Mouse (Mus musculus) 3T3-L1 (cell line): ENCODE data around the gene Snf8.

ENCODE experiments used
- DNase-seq: peaks from one replicate; pipeline ENCODE4 v3.0.0-alpha.2; 2015; ENCODE audit warnings: low read depth, low spot score

Snf8 gene

DNA sequence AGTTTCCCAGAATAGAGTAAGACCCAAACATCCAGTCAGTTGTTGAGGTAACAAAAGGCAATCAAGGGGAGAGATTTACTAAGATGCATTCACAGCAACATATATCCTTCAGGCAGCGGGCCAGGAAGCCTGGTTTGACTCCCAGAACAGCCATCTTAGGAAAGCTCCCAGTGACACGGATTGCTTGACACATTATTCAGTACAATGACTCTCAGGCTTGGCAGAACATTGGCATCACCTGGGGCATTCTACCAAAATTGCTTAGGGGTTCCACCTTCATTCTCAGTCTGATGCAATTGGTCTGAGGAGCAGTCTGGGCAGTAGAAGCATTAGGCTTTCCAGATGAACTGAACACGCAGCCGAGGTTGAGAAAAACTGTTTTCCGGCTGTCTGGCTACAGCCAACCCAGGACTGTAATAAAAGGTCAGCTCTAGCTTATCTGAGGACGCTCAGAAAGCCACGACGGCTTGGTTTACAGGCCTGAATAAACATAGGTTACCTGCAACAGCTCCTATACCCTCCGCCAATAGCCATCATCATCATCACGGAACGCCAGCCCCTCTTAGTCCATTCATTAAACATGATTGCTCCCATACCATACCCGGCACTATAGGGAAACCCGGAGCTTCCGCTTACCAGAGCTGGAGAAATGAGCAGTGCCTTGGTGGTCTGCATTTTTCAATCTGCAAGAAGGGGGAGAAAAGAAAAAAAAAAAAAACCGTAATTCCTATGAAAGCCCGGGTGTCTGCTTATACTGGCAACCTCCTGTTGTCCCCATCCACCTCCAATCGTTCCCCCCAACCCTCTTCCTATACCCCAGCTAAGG, 39.9 kb downstream of the Snf8 start:
- peak; percentile 53 for DNase-seq

DNA sequence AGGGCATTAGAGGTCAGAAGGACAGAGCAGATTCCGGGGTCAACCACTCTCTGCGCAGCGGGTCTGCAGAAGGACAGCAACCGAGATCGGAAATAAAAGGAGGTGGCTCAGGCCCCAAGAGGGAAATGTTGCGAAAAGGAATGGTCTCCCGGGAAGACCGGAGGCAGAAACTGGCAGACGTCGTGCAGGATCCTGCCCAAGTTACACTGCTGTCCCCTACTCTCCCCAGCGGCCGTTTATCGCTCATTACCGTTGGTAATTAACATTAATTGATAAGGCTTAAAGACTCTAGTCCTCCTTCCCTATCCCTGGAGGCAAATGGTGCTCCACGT, 40.5 kb downstream of the Snf8 start:
- no peak for DNase-seq

DNA sequence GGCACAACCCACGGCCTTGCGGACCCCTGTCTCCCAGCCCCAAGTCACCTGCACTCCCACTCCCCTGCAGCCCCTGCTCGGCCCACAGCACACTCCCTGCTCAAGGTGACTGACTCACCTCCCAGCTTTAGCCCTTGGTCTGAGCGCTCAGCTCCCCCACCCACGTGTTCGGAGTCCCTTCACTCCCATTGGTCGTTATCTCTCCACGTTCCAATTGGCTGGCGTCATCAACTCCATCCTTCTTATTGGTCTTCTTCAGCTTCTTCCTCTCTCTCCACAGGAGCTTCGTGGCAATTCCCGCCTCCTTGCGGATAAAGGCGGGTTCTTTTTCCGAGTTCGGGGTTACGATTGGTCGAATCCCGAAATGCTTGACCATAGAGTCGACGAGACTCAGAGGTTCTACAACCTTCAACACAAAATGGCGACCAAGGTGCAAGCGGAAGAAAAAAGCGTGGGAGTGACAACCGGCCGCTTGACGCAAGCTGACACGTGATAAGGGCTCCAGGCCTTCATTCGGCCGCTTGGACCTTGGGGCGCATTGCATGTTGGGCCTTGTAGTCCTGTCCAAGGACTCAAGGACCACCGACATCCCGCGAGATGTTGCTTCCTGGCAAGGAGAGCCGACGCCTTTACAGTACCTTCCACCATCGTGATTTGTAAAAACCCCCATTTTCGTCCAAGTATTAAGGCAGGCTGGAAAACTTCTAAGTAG, 41.0 kb downstream of the Snf8 start, which contains the start of gene Atp5g1:
Gene Atp5g1, minus strand, starts transcription at position 162 of the 712 bp plus-strand sequence.
- DNase-seq: peak; percentile 100

DNA sequence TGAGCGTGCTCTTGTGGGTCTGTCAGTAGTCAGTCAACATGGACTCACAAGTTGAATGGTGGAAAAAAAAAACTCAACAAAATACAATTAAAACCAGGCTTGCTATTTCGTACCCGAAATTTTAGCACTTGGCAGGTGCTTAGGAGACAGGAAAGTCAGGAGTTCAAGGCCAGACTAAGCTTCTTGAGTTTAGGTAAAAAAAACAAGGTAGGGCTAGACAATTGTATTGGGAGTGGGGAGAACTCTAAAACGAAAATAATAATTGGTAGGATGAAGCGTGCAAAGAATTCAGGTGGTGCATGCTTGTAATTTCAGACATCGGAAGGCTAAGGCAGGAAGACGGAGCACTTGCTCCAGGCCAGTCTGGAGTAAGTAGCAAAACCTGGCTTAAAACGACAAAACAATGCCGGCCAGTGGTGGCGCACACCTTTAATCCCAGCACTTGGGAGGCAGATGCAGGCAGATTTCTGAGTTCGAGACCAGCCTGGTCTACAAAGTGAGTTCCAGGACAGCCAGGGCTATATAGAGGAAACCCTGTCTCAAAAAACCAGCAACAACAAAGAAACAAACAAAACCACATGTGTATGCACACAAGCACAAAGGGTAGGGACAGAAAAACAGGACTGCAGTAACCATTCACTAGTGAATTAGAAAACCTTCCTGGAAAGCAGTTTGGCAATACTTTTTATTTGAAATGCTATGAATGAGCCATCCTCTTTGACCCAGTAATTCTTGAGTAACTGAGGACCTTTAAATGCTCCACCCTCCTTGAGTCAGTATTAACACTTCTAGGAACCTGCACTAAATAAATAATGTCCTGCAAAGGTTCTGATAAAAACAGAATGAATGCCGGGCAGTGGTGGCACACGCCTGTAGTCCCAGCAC, 41.8 kb downstream of the Snf8 start:
- DNase-seq: peak; percentile 22

DNA sequence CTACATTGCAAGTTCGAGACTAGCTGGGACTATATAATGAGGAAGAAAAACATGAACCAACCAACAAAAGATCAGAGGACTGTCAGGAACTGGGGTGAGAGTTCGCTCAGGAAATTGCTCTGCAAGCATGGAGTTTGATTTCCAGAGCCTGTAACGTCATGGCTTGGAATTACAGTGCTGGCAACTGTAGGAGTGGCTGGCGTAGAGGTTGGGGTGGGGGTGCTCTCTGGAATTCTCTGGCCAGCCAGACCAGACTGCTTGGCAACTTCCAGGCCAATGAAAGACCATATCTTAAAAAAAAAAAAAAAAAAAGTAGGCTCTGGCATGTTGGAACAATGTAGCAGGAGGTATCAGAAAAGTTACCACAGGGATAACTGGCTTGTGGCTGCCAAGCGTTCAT, 46.1 kb downstream of the Snf8 start:
- no peak for DNase-seq

DNA sequence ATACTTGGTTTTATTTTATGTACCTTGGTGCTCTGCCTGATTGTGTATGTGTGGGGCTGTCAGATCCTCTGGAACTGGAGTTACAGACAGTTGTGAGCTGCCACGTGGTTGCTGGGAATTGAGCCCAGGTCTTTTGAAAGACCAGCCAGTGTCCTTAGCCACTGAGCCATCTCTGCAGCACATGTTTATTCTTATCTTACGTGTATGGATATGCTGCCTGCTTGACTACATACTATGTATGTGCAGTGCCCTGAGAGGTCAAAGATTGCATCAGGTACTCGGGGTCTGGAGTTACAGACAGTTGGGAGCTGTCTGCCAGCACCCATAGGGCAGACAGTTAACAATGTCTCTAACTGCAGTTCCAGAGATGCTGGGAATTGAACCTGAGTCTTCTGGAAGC, 48.0 kb downstream of the Snf8 start:
- no peak for DNase-seq

DNA sequence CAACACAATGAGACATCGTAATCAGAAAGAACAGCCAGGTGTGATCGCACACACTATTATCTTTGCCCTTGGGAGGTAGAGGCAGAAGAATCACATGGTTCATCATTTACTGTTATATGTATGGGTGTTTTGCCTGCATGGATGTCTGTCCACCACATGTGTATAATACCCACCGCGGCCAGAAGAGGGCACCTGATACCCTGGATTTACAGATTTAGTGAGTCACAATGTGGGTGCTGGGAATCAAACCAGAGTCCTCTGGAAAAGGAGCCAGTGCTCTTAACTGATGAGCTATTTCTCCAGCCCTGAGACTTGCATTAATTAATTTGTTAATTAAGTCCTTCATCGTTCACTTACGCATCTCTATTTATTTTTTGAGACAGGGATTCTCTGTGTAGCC, 53.3 kb downstream of the Snf8 start:
- no peak for DNase-seq

DNA sequence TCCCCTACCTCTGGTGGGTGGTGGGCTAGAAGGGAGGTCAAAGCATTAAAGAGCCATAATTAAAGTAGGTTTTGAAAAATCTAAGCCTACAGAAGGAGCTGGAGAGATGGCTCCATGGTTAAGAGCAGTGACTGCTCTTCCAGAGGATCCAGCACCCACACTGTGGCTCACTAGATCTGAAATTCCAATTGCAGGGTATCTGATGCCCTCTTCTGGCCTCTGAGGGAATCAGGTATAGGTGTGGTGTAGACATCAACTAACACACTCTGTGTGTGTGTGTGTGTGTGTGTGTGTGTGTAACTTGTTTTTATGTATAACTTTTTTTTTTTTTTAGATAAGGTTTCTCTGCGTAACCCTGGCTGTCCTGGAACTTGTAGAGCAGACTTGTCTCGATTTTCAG, 56.4 kb downstream of the Snf8 start:
- peak; percentile 77 for DNase-seq

DNA sequence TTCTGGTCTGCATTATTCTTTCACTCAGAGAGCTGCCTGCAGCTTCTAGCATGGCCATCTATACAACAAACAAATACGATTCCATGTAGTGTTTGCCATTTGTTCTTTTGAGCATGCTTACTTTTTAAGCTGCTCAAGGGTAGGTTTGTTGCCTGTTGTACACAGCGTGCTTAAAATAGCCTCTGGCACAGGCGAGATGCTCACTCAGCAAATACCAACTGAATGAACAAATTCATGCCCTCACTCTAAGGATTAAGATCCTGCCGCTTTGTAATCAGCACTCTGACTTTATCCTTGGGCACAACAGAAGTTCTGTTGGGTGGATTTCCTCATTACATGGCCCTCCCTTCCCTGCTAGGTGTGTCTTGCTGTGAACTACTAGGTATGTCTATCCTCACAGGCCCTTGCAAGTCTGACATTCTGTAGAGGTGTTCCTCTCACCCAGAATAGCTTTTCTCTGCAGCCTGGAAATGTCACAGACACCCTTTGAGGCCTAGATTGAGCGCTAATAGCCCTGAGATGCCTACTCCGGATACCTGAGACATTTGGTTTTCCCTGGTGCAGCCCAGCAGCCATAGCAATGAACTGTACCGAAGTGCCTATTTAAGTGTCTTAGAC, 58.1 kb downstream of the Snf8 start:
- DNase-seq: peak; percentile 33

DNA sequence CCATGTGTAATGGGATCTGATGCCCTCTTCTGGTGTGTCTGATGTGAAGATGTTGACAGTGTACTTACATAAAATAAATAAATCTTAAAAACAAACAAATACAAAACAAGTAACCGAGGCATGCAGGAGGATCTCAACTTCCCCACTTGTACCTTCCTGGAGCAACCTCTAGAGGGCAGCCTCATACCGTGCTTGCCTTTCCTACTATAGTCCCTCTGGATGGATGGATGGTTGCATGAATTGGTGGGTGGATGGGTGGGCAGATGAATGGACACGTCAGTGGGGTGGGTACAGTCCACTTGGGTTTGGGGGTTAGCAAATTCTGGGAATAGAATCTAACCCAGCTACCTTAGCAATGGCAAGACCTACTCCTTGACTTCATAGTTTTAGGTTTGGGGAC, 58.7 kb downstream of the Snf8 start:
- DNase-seq: peak; percentile 77
